Mouse (Mus musculus) CH12.LX (cell line): ENCODE data around the gene St7.

ENCODE experiments used
- E2F4 ChIP-seq: IDR thresholded peaks from 2 replicates; pipeline ENCODE4 v1.6.1; 2011; ENCODE audit warnings: low read depth, low read length, improper control_type of control experiment; ENCODE audit not compliant: insufficient replicate concordance
- POLR2A ChIP-seq: IDR thresholded peaks from 2 replicates; pipeline ENCODE4 v1.6.1; 2011; ENCODE audit warnings: low read depth, mild to moderate bottlenecking, improper control_type of control experiment, low read length

DNA sequence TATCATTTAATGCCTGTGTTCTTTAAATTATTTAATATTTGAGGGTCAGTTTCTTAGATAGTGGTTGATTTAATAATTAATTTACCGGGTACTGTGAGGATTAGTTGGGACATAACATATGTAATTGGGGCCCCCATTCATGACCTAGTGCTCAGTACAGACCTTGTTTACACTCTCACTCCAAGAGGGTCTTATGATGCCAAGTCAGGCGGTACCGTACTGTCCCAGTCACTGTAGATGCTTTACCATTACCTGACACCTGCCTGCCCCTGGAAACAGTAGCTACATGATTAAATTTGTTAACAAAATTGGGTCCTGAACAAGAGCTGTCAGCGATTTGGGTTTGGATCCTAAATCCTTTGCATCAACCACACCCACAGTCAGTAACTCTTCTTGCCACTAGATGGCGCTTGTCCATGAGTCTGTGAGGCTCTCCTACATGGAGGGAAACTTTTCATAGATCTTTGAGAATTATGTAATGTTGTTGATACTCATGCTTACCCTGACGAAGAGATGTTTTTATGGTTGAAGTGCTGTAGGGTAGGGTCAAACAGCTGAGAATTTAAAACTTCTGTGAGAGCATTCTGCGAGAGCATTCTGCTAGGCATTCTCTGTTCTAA, 33.2 kb downstream of the St7 start:
- TF ChIP-seq POLR2A (no peak), E2F4 (no peak; the same call in 1 of the 2 replicates)
